Mouse (Mus musculus) granulocyte monocyte progenitor cell, adult 5-6 weeks (primary cell): ENCODE measurements around the gene Pkd1. TPM values are rescaled to one million over a fixed set of nuclear protein-coding genes. Genes with fewer than 3 reads are reported as not detected.

Experiments
- ATAC-seq: replicated peaks from 2 replicates; pipeline ENCODE4 v1.8.0; 2016; ENCODE audit warnings: mild to moderate bottlenecking, moderate TSS enrichment, inconsistent platforms; ENCODE audit not compliant: poor library complexity, severe bottlenecking
- total RNA-seq, 2 experiments: library from RNA; stranded (forward) in 1 of 2; stranded (reverse) in 1 of 2; fragments of 200-712, 200-1000 nt in 1 of 2; fragments of >200 nt in 1 of 2; fragmentation: Nextera tagmentation in 1 of 2; gene quantifications; 2 replicates each; pipeline ENCODE4 v1.2.3; 2014 to 2017

Pkd1 gene
- total RNA-seq, 2 experiments from 2014 or later = 9.1 to 19.0 TPM

- no peak for ATAC-seq
Observed at GRCm38 (mm10) chr17:24639571-24639988, 89.9 kb downstream of the Pkd1 start.

GRCm38 (mm10) chr17:24640119-24640518 is 90.5 kb downstream of the Pkd1 start:
- ATAC-seq = no peak

GRCm38 (mm10) chr17:24640581-24640980 is 90.9 kb downstream of the Pkd1 start:
- no peak for ATAC-seq

- no peak for ATAC-seq
Observed at GRCm38 (mm10) chr17:24641944-24642343, 92.3 kb downstream of the Pkd1 start.

- no peak for ATAC-seq
Observed at GRCm38 (mm10) chr17:24642791-24643343, 93.2 kb downstream of the Pkd1 start.

- ATAC-seq = no peak
Observed at GRCm38 (mm10) chr17:24644030-24644715, 94.5 kb downstream of the Pkd1 start.

GRCm38 (mm10) chr17:24644875-24645721 is 95.5 kb downstream of the Pkd1 start:
- no peak for ATAC-seq

- no peak for ATAC-seq
Observed at GRCm38 (mm10) chr17:24645916-24646315, 96.3 kb downstream of the Pkd1 start.

Other genes with a start within 250 kb of the Pkd1 start
- not detected in 2 replicates for gene Abca17, start 198.8 kb upstream of the Pkd1 start, total RNA-seq (2014; fragmentation: Nextera tagmentation)
- gene Abca17, start 198.8 kb upstream of the Pkd1 start, total RNA-seq (2017) = not detected in 2 replicates
- 21.8 and 26.5 TPM in 2 replicates for gene Abca3, start 197.9 kb upstream of the Pkd1 start, total RNA-seq (2014; fragmentation: Nextera tagmentation)
- 9.4 and 10.0 TPM in 2 replicates for gene Abca3, start 197.9 kb upstream of the Pkd1 start, total RNA-seq (2017)
- 243 and 246 TPM in 2 replicates for gene Rnps1, start 135.3 kb upstream of the Pkd1 start, total RNA-seq (2014; fragmentation: Nextera tagmentation)
- 179 and 181 TPM in 2 replicates for gene Rnps1, start 135.3 kb upstream of the Pkd1 start, total RNA-seq (2017)
- gene Eci1, start 123.2 kb upstream of the Pkd1 start, total RNA-seq (2014; fragmentation: Nextera tagmentation) = 59.1 and 62.1 TPM in 2 replicates
- gene Eci1, start 123.2 kb upstream of the Pkd1 start, total RNA-seq (2017) = 36.6 and 39.9 TPM in 2 replicates
- 2.3 and 2.8 TPM in 2 replicates for gene Dnase1l2, start 106.7 kb upstream of the Pkd1 start, total RNA-seq (2014; fragmentation: Nextera tagmentation)
- gene Dnase1l2, start 106.7 kb upstream of the Pkd1 start, total RNA-seq (2017) = 0.72 and 1.3 TPM in 2 replicates
- 20.6 and 45.1 TPM in 2 replicates for gene E4f1, start 79.5 kb upstream of the Pkd1 start, total RNA-seq (2014; fragmentation: Nextera tagmentation)
- gene E4f1, start 79.5 kb upstream of the Pkd1 start, total RNA-seq (2017) = 9.5 and 21.7 TPM in 2 replicates
- 22.9 and 25.4 TPM in 2 replicates for gene Pgp, start 79.4 kb upstream of the Pkd1 start, total RNA-seq (2014; fragmentation: Nextera tagmentation)
- gene Pgp, start 79.4 kb upstream of the Pkd1 start, total RNA-seq (2017) = 11.6 and 15.2 TPM in 2 replicates
- gene Bricd5, start 76.0 kb upstream of the Pkd1 start, total RNA-seq (2014; fragmentation: Nextera tagmentation) = 2.2 TPM in 1 of 2 replicates, not detected in the other
- gene Bricd5, start 76.0 kb upstream of the Pkd1 start, total RNA-seq (2017) = 0.22 TPM in 1 of 2 replicates, not detected in the other
- gene Mlst8, start 70.8 kb upstream of the Pkd1 start, total RNA-seq (2014; fragmentation: Nextera tagmentation) = 21.2 and 21.6 TPM in 2 replicates
- 21.8 and 27.8 TPM in 2 replicates for gene Mlst8, start 70.8 kb upstream of the Pkd1 start, total RNA-seq (2017)
- not detected in 2 replicates for gene Caskin1, start 61.2 kb upstream of the Pkd1 start, total RNA-seq (2014; fragmentation: Nextera tagmentation)
- not detected in 2 replicates for gene Caskin1, start 61.2 kb upstream of the Pkd1 start, total RNA-seq (2017)
- 83.9 and 102 TPM in 2 replicates for gene Traf7, start 21.9 kb upstream of the Pkd1 start, total RNA-seq (2014; fragmentation: Nextera tagmentation)
- 61.5 and 104 TPM in 2 replicates for gene Traf7, start 21.9 kb upstream of the Pkd1 start, total RNA-seq (2017)
- 0.77 TPM in 1 of 2 replicates, not detected in the other for gene Rab26, start 15.6 kb upstream of the Pkd1 start, total RNA-seq (2014; fragmentation: Nextera tagmentation)
- gene Rab26, start 15.6 kb upstream of the Pkd1 start, total RNA-seq (2017) = 1.1 TPM in 1 of 2 replicates, not detected in the other
- gene Tsc2, start 82.8 kb downstream of the Pkd1 start, total RNA-seq (2014; fragmentation: Nextera tagmentation) = 61.9 and 83.7 TPM in 2 replicates
- 25.1 and 41.3 TPM in 2 replicates for gene Tsc2, start 82.8 kb downstream of the Pkd1 start, total RNA-seq (2017)
- 7.1 and 15.7 TPM in 2 replicates for gene Nthl1, start 82.8 kb downstream of the Pkd1 start, total RNA-seq (2014; fragmentation: Nextera tagmentation)
- gene Nthl1, start 82.8 kb downstream of the Pkd1 start, total RNA-seq (2017) = 11.8 and 13.7 TPM in 2 replicates
- gene Slc9a3r2, start 100.5 kb downstream of the Pkd1 start, total RNA-seq (2014; fragmentation: Nextera tagmentation) = 0.45 and 1.0 TPM in 2 replicates
- 1.8 and 3.0 TPM in 2 replicates for gene Slc9a3r2, start 100.5 kb downstream of the Pkd1 start, total RNA-seq (2017)
- gene Npw, start 108.6 kb downstream of the Pkd1 start, total RNA-seq (2014; fragmentation: Nextera tagmentation) = not detected in 2 replicates
- gene Npw, start 108.6 kb downstream of the Pkd1 start, total RNA-seq (2017) = 0.82 TPM in 1 of 2 replicates, not detected in the other
- gene Zfp598, start 119.9 kb downstream of the Pkd1 start, total RNA-seq (2014; fragmentation: Nextera tagmentation) = 18.2 and 40.4 TPM in 2 replicates
- 16.1 and 17.8 TPM in 2 replicates for gene Zfp598, start 119.9 kb downstream of the Pkd1 start, total RNA-seq (2017)
- gene Syngr3, start 140.1 kb downstream of the Pkd1 start, total RNA-seq (2014; fragmentation: Nextera tagmentation) = not detected in 2 replicates
- not detected in 2 replicates for gene Syngr3, start 140.1 kb downstream of the Pkd1 start, total RNA-seq (2017)
- 28.9 and 33.2 TPM in 2 replicates for gene Gfer, start 146.3 kb downstream of the Pkd1 start, total RNA-seq (2014; fragmentation: Nextera tagmentation)
- gene Gfer, start 146.3 kb downstream of the Pkd1 start, total RNA-seq (2017) = 45.1 and 64.0 TPM in 2 replicates
- gene Noxo1, start 146.4 kb downstream of the Pkd1 start, total RNA-seq (2014; fragmentation: Nextera tagmentation) = 1.4 TPM in 1 of 2 replicates, not detected in the other
- gene Noxo1, start 146.4 kb downstream of the Pkd1 start, total RNA-seq (2017) = 0.60 and 2.1 TPM in 2 replicates
- 39.5 and 44.5 TPM in 2 replicates for gene Tbl3, start 157.8 kb downstream of the Pkd1 start, total RNA-seq (2014; fragmentation: Nextera tagmentation)
- 44.1 and 54.9 TPM in 2 replicates for gene Tbl3, start 157.8 kb downstream of the Pkd1 start, total RNA-seq (2017)
- 1.2 TPM in 1 of 2 replicates, not detected in the other for gene Rnf151, start 168.2 kb downstream of the Pkd1 start, total RNA-seq (2014; fragmentation: Nextera tagmentation)
- gene Rnf151, start 168.2 kb downstream of the Pkd1 start, total RNA-seq (2017) = not detected in 2 replicates
- gene Rps2, start 168.3 kb downstream of the Pkd1 start, total RNA-seq (2014; fragmentation: Nextera tagmentation) = 4,639 and 4,919 TPM in 2 replicates
- 1,990 and 2,495 TPM in 2 replicates for gene Rps2, start 168.3 kb downstream of the Pkd1 start, total RNA-seq (2017)
- gene Ndufb10, start 174.6 kb downstream of the Pkd1 start, total RNA-seq (2014; fragmentation: Nextera tagmentation) = 247 and 248 TPM in 2 replicates
- gene Ndufb10, start 174.6 kb downstream of the Pkd1 start, total RNA-seq (2017) = 237 and 286 TPM in 2 replicates
- 0.73 TPM in 1 of 2 replicates, not detected in the other for gene Rpl3l, start 178.0 kb downstream of the Pkd1 start, total RNA-seq (2014; fragmentation: Nextera tagmentation)
- 0.52 TPM in 1 of 2 replicates, not detected in the other for gene Rpl3l, start 178.0 kb downstream of the Pkd1 start, total RNA-seq (2017)
- gene Msrb1, start 186.8 kb downstream of the Pkd1 start, total RNA-seq (2014; fragmentation: Nextera tagmentation) = 255 and 331 TPM in 2 replicates
- gene Msrb1, start 186.8 kb downstream of the Pkd1 start, total RNA-seq (2017) = 160 and 195 TPM in 2 replicates
- not detected in 2 replicates for gene Hs3st6, start 203.2 kb downstream of the Pkd1 start, total RNA-seq (2014; fragmentation: Nextera tagmentation)
- gene Hs3st6, start 203.2 kb downstream of the Pkd1 start, total RNA-seq (2017) = not detected in 2 replicates